Mouse (Mus musculus) liver, embryonic 18 days (tissue): Measurements from ENCODE around the gene Nefh. TPM values are rescaled to one million over a fixed set of nuclear protein-coding genes. Genes with fewer than 3 reads are reported as not detected.

Experiments used
- polyA plus RNA-seq: library from polyadenylated mRNA; depleted of rRNA; stranded (reverse); fragments of >200 nt; gene quantifications from 2 replicates; pipeline ENCODE4 v1.2.3, GENCODE M21; 2012; rRNA removed

The Nefh gene
- polyA plus RNA-seq, result 0.07 and 0.08 TPM in 2 replicates

DNA sequence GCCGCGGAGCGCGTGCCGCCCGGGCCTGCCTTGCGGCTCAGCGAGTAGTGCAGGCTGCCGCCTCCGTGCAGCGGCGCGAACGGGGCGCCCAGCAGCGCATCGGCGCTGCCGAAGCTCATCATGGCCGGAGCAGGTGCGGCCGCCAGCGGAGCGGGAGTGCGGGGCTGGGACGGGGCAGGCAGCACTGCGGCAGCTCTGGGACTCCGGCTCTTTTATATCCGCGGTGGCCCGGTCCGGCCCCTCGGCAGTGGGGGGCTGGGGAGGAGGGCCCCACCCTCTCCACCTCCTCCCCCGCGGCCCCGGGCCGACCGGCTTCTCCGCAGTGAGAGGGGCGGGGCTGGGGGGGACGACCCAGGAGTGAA is at the start of gene Nefh:
TSS of gene Nefh (minus strand) at position 252 of the 362 bp plus-strand sequence.

GRCm38 (mm10) chr11:4986695-4987486 is 39.0 kb upstream of the Nefh start, which contains the start of gene Ap1b1:
Ap1b1 (plus strand) TSS chr11:4986824.

GRCm38 (mm10) chr11:4894848-4895816 is 52.7 kb downstream of the Nefh start, which contains the start of gene Thoc5:
Thoc5 (plus strand) TSS chr11:4895320.

Other genes with a start within 250 kb of the Nefh start
- 845 and 849 TPM in 2 replicates for gene Uqcr10, start 243.7 kb downstream of the Nefh start, polyA plus RNA-seq
- 13.1 and 14.5 TPM in 2 replicates for gene Zmat5, start 243.4 kb downstream of the Nefh start, polyA plus RNA-seq
- not detected in 2 replicates for gene Cabp7, start 201.3 kb downstream of the Nefh start, polyA plus RNA-seq
- gene Nf2, start 98.5 kb downstream of the Nefh start, polyA plus RNA-seq, result 10.5 and 12.2 TPM in 2 replicates
- gene Nipsnap1, start 74.1 kb downstream of the Nefh start, polyA plus RNA-seq, result 65.9 and 74.9 TPM in 2 replicates
- gene Thoc5, start 52.7 kb downstream of the Nefh start, polyA plus RNA-seq, result 10.6 and 10.8 TPM in 2 replicates
- gene Ap1b1, start 38.8 kb upstream of the Nefh start, polyA plus RNA-seq, result 34.2 and 43.2 TPM in 2 replicates
- 0.36 and 0.44 TPM in 2 replicates for gene Rasl10a, start 110.1 kb upstream of the Nefh start, polyA plus RNA-seq
- 10.7 and 12.1 TPM in 2 replicates for gene Gas2l1, start 117.3 kb upstream of the Nefh start, polyA plus RNA-seq
- gene Rhbdd3, start 150.9 kb upstream of the Nefh start, polyA plus RNA-seq, result 10.1 and 11.4 TPM in 2 replicates
- gene Ewsr1, start 151.2 kb upstream of the Nefh start, polyA plus RNA-seq, result 162 and 183 TPM in 2 replicates
- 1.9 and 2.2 TPM in 2 replicates for gene Emid1, start 204.2 kb upstream of the Nefh start, polyA plus RNA-seq